Mouse (Mus musculus): ENCODE measurements around the gene Rab30. TPM values are rescaled to one million over a fixed set of nuclear protein-coding genes. Genes with fewer than 3 reads are reported as not detected.

Gene Rab30
- total and polyA plus RNA-seq, 3 experiments, result 0.21 to 5.0 (median 3.7) TPM

DNA sequence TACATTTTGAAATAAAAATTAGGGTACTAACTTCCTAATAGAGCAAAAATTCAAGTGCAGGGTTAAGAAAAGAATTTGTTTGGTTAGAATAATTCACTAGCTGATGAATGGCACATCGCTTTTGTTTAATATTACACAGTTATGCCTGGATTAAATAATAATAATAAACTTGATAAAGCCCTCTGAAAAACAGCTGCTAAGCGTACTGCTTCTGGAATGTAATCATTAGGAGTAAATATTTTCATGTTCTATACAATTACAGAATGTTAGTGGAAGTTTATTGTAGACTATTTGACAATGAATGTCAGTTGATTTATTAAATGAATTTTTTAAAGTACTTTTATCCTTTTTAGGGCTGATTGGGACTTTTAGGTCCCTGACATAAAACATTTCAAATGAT, 100.9 kb downstream of the Rab30 start:
- DNase-seq, result no peak

DNA sequence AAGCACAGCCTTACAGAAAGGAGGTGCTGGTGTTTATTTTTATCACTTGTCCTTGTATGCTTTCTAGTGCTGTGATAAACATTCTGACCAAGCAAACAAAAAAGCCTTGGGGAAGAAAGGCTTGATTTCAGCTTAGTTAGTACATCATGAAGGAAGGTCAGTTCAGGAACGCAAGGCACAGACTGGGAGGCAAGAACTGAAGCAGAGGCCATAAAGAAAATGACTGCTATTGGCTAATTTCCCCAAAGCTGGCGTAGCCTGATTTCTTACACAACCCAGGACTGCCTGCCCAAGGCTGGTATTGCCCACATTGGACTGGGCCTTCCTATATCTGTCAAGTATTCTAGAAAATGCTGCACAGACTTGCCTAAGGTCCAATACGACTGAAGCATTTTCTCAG, 106.8 kb downstream of the Rab30 start:
- peak; percentile 53 for DNase-seq

DNA sequence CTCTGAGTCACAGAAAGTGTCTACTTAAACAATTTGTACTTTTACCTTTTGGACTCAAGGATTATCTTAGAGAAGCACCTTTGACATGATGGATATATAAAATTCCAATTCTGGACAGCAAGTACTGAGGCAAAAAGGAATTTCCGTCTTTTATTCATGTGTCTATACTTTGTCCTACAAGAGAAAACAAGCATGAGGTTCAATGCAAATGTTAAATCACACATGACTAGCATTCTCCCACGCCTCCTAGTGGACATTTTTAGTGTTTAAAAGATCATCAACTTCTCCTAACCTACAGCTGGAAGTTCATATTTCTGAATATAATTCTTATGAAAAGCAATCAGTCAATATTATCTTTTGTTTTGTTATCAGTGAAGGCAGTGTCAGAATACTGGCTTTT, 125.1 kb downstream of the Rab30 start:
- peak; percentile 8 for DNase-seq

DNA sequence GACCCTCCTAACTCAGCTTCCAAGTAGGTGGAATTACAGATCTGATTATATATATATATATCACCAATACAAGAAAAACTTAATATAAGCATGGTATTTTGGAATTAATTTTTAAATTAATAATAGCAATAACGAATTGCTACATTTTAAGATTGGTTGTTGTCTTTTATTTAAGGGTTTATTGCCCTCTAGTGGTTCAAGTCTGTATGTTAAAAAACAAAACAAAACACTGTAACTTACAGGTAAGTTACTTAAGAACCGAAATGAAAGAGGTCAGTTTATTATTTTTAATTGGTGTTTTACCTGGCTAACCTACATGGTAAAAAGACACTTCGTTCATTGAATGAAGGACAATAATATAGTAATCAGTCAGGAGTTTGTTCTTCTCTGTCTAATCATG, 128.8 kb downstream of the Rab30 start:
- no peak for DNase-seq

DNA sequence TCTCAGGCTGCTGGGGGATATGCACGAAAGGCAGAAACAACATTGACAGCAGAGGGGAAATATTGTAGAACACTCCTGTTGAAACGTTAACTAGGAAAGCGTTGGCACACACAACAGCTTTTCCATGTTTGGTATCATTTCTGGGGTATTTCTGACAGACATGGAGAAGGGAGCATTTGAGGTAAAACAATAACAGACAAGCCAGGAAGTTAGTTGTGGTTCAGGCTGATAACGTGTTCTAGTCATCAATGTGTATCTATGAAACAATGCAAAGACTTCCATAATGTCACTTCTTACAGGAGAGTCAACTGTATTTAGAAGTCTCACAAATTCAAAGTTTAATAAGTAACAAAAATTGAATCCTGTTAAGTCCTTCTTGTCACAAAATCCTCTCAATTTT, 130.2 kb downstream of the Rab30 start:
- no peak for DNase-seq

DNA sequence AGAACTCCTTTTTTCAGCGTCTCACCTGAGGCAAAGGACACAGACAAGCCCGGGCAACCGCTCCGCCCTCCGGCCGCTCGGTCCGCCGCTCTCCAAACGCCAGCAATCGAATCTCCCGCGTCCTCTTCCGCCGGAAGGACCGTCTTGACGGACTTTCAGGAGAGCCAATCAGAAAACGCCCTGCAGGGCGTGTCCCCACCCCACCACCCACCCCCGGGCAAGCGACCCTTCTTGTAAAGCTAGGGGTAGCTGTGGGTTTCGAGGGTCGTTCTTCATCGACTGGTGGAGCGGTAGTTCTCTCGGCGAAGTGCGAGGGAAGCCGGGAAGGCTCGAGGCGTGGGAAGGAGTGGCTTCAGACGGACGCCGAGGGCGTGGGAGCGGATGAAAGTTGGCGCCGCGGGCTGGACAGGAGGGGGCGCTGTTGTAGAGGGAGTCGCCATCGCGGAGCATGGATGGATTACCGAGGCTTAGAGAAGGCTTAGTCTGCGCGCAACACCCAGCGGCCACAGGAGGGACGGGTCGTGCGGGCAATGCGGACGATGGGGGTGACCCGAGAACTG, 132.8 kb downstream of the Rab30 start, which contains the start of the genes Ddias and Prcp:
TSS of gene Ddias (minus strand) at position 132 of the 560 bp plus-strand sequence.
TSS of gene Prcp (plus strand) at position 355 of the 560 bp plus-strand sequence.
- peak; percentile 95 for DNase-seq

DNA sequence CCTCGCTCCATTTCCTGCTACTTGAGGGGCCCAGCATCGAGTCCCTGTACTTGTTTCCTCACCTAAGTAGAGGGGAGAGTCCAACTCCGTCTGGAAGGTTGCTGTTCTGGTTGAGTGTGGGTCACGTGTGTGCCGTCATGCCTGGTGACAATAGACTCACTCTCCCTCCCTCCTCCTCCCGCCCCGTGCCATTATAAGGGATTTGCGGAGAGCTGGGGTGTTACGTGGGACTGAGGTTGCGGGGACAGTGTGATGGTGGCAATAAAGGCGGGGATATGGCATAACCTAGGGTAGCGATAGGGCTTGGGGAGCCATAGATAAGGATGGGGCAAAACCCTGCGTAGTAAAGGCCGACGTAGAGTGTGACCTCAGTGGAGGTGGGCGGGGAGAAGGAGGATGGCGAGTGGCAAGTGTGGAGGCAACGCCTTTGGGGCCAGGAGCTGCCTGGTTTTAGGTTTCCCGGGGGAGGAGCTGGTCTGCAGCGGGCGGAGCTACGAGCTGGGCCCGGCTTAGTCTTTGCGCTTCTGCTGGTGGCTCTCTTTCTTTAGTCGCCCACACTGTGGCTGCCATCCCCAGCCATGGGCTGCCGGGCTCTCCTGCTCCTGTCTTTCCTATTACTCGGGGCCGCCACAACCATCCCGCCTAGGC, 133.5 kb downstream of the Rab30 start:
- DNase-seq, result peak; percentile 93

DNA sequence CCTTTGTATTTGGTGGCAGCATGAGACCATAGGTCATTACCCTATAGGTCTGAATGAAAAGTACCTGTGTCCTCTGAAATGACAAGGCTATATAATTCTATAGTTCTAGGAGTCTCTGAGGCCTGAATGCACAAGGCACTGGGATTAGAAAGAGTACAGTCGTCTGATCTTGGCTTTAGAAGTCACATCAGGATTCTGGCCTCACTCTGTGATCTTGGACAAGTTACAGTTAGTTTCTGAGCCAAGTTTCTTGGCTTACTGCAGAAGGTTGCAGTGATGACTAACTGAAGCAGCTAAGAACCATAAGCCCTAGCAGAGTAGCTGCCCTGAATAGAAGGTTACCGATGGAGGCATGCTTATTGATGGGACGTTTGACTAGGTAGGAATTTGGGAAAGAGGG, 134.7 kb downstream of the Rab30 start:
- peak; percentile 33 for DNase-seq

DNA sequence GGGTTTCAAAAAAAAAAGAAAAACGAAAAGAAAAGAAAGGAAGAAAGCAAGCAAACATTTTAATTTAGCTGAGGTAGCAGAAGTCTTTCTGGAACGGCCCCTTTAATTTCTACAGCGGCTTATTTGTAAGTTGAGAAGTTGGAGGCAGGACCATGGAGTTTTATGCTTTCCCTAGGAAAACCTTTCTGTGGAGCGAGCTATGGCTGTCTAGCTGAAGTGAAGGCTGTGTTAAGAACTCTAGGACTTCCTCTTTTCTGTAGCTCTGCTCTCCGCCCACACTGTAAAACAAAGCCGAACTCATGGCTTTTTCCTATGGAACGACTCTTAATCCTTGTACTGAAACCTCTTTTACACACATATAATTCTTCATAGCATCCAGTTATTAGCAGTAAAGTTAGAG, 135.1 kb downstream of the Rab30 start:
- no peak for DNase-seq

DNA sequence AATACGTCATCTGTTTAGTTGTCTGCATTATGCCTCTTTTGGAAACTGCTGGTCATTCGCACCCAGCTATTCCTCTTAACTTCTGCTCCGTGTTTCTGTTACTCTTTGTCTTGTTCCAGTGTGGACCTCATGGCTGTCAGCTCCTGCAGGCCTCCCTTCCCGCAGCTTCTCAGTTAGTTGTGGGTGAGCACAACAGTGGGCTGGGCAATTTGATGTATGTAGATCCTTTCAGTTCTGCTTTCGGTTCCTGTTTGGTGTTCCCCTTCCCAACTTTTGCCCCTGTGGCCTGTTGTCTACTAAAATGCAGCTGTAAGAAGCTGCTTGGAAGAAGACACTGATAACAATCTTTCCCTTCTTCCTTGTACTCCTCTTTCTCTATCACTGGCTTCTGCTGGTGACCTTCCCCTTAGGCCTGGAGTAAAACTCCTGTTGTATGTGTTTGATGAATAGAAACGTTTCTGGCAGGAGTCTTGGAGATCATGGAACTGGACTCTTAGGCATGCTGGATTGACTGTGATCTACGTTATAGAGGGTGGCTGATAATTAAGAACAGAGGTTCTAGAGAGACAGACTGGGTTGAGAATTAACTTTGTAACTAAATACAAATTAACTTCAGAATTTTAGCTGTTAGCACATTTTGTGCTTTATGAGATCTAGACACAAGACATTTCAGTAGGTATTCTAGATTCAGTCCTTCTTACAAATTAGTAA, 137.3 kb downstream of the Rab30 start:
- DNase-seq, result no peak

DNA sequence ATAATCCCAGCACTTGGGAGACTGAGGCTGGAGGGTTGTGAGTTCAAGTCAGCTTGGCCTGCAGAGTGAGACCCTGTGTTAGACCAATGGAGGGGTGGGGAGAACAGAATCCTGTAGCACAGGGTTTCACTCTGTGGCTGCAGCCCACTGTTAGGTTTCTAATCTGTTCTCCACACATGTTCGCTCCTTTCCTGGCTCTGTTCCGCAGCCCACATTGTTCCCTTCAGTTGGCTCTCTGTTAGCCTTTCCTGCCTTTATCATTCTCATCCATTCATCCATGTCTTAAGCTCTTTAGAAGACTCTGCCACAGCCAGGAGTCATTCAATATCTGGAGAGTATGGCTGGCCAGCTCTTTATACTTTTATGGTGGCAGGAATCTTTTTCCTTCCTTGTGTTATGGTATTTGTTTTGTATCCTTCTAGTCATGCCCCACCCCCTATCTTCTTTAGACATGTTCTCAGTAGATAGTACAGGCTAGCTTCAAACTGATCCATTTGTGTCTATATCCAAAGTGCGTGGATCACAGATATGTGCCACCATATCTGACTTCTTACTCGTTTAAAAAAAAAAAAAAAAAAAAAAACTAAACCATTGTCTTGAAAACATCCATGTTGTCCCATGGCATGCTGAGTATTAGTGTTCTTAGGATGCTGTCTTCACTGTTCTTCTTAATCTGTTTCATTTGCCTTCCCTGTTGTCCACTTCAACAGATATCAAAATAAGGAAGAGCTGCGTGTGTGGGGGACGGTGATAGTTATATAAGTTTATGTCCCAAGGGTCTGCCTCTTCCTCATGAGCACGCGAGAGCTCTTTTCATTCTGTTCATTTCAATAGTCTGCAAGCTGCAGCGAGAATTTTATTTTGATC, 142.7 kb downstream of the Rab30 start:
- no peak for DNase-seq

DNA sequence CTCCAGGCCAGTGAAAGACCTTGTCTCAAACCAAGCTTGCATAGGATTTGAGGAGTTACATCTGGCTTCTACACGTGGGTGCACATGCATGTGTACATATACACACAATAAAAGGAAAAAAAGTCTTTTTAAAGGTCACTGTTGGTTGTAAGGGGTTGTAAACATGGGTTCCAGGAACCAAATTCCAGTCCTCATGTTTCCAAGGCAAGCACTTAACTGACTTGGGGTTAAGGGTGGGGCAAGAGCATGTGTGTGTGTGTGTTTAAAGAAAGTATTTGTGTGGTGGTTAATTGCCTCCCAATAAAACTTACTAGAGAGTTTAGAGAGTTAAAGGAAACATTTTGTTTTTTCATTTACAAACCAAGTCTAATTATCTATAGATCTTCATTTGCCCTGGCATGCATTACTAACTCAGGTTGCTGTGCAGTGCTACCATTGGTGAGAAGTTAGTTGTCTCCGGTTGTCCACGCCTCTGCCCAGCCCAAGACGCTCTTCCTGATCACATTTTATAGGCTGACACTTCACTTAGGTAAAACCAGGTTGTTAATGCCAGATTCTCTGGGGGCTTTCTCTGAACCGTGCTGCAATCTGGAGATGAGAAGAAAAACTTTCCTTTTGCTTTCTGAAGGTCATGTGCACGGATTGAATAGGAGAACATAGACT, 143.7 kb downstream of the Rab30 start:
- no peak for DNase-seq

DNA sequence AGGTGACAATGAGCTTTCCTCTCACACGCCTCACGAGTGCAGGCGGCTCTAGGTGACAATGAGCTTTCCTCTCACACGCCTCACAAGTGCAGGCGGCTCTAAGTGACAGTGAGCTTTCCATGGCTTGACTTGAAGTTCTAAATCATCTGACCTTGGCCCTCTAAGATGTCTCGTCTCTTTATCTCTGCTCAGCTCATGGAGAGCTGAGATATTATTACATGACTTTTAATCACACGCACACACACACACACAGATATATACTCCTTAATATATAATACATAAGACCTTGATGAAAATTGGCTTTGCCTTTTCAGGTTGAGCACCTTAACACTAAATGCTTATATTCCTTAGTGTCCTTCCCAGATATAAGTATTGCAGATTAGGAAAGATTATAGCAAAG, 145.4 kb downstream of the Rab30 start:
- DNase-seq, result no peak

DNA sequence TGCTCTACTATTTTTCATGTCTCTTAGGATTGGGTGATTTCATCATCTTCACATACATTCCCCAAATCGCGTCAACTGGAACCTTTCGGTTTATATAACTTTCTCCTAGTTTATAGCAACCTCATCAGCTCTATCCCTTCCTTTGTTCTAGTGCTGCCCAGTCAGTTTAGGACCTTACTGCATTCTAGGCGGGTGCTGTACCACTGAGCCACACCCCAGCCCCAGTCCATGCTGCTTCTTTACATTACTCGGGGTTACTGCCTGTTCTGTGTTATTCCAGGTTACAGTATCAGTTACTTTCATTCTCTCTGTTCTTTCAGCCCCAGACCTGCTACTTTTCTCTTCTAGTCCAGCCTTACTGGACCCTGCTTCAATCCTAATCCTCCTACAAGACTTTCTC, 145.8 kb downstream of the Rab30 start:
- no peak for DNase-seq

DNA sequence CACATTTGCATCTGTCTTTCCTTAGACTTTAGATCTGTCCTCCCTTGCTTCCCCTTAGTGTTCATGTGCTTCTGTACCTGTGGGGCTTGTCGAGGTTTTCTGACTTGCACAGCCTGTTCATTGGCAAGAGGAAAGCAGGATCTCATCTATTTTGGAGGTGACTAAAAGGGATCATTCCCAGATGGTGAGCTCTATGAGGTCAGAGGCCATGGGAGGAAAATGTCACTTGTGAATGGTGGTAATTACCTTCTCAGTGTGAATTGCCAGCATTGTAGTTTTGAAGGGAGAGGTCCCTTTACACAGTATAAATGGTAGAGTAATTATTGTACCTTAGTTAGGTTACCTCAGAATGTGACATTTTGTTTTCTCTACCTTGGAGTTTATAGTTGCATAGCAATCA, 148.8 kb downstream of the Rab30 start:
- no peak for DNase-seq

DNA sequence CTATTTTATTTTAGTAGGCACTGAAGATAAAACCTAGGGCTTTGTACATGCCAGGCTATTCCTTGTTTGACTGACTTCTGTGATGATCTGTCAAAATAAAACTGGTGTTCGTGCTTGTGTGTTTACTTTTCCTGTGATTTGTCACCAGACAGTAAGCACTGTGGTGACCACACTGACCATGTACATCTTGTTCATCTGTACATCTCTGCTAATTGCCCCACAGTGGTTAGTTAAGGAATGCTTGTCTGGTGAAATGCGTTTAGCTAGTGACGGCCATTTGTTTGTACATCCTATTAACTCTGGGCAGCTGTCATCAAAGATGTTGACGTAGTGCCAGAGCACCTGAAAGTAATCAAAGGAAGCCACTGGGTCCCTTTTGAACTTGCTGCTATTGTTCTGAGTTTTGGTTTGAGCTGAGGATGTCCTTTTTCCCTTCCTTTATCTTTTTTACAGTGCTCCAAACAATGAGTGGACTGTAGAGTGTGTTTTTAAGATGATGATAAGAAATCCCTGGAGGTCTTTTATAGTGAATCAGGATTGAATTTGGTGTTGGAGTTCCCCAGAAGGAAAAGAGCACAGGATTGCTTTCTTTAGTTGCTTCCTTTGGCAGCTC, 149.3 kb downstream of the Rab30 start:
- no peak for DNase-seq

DNA sequence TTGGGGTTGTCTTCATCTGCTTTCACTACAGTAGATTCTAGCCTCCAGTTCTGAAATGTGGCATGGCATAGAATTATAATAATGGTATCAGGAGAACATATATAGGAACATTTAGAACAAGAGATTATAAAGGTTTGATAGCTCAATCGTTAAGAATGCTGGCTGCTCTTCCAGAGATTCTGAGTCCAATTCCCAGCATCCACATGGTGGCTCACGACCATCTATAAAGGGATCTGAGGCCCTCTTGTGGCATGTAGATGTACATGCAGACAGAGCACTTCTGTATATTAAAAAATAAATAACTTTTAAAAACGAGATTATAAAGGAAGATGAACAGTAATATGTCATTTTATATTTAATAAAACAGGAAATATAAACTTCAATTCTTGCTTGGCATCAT, 152.1 kb downstream of the Rab30 start:
- DNase-seq, result no peak
